Mouse (Mus musculus): ENCODE results near the gene Cyp2d22.

DNA sequence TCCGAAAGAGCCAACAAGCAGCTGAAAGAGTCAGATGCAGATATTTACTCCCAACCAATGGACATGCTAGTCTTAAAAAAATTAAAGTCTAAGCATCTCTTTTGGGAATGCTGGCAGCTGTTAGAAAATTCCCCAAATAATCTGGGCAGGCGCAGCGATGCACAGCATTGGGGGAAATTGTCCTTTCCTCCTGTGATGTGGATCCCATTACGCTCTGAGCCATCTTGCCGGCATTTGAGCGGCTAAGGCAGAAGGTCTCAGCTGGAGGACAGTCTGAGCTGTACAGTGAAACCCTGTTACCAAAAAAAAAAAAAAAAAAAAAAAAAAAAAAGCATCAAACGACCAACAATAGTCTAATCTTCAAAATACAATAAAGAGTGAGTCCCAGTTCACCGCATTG is 57.9 kb downstream of the Cyp2d22 start:
- TF ChIP-seq CTCF (IDR thresholded peaks at IDR 0.05; ENCODE audit: extremely low read depth, insufficient read length, insufficient replicate concordance, low read depth, low read length): no peak
- no peak for TF ChIP-seq POLR2A (IDR thresholded peaks at IDR 0.05; ENCODE audit: low read depth, low read length)

Measured in small intestine, adult 2 months (tissue).